Mouse (Mus musculus) NIH3T3 (cell line): ENCODE results near the gene Tsks.

Source experiments
- DNase-seq: peaks from one replicate; pipeline ENCODE4 v3.0.0-alpha.2; 2012; ENCODE audit warnings: low read depth

The Tsks gene

DNA sequence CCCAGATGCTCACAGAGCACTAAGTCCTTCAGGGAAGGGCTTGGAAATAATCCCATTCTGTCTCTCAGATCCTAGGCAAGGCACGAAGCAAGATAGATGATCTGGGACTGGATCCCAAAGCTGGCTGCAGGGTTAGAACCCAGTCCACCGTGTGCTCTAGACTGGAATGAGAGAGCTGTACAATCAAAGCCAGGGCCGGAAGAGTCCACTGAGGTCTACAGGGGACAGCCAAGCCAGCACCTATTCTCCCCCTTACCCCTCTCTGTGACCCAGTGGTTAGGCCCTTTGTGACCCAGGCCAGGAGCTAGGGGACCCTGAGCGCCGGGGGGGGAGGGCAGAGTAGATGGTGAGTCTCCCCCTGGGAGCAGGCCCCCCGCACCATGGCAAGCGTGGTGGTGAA lies at the start of gene Tsks:
Tsks (plus strand) TSS at position 301 of the 400 bp plus-strand sequence.
- no peak for DNase-seq

DNA sequence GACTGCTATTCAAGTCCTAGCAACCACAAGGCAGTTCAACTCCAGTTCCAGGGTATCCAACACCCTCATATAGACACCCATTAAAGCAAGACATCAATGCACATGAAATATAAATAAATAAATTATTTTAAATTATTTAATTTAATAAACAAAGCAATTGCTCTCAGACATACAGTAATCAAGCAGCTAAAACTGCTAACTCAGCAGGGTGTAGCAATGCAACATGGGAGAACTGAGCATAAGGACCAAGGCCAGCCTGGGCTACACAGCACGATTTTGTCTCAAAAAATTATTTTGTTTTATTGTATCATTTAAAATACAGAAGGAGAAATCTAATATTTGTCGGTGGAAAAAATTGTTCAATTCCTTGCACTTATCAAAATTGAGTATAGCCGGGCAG lies 48.8 kb upstream of the Tsks start:
- DNase-seq = no peak

DNA sequence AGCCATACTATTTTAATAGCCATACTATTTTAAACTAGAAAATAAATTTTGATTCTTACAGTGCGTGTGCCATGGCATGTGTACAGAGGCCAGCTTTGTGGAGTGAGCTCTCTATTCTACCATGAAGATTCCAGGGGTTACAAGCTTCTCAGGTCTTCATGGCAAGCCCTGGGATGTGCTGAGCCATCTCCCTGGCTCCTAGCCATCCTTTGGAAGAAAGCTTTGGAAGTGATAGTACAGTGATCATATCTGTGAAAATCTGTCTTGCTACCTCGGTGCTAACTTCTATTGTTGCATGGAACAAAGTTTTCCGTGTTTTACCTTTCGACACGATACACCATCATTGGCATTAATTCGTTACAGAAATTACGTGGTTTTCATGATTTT lies 47.8 kb upstream of the Tsks start:
- no peak for DNase-seq

DNA sequence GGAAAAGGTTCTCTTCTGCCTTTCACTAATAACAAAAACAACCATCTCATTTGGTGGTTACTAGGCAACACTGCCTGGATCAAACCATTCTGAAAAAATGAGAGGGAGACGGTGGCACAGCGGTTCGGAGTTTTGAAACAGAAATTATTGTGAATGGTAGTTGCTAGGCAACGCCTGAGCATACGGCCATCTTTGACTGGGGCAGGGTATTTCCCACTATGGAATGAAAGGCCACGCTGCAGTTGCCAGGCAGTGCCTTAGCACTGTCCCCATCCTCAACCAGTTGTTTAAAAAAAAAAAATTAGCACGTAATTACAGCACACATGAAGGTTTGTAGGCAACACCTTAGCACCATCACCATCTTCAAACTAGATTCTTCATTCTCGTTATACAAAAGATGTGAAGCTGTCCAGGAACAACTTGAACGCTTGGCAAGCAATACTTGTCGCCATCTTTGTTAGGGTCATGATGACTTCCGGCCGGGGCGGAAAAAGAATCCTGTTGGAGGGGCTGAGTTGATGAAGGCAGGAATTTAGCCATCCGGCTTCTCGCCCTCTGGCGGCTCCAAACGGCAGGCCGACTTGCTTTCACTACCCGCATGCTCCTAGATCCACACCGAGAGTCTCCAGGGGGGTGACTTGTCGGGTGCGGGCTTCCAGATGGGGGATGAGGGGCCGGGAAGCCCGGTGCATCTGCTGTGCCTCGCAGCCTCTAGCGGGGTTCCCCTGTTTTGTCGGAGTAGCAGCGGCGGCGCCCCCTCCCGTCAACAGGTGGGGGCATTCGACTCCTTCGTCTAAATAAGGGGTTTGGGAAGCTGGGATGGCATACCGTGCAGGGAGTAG lies 47.2 kb upstream of the Tsks start, which contains the start of gene Fuz:
Fuz (plus strand) TSS at position 487 of the 842 bp plus-strand sequence.
- DNase-seq = peak; percentile 96

DNA sequence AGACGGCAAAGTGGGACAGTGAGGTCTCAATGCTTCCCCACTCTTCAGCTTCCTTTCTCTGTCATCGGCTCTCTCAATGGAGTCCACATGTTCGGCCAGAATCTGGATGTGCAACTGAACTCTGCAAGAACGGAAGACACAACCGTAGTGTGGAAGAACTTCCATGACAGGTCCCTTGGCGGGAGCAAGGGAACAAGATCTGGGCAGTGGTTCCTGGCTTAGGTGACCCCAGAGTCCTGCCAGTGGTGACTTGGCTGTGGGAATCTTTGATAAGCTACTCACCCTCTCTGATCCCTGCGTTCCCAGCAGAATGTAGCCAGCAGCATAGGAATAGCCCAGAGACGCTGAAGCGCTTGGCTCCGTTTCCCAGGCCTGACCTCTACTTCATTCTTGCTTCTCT lies 46.5 kb upstream of the Tsks start:
- DNase-seq = peak; percentile 25

DNA sequence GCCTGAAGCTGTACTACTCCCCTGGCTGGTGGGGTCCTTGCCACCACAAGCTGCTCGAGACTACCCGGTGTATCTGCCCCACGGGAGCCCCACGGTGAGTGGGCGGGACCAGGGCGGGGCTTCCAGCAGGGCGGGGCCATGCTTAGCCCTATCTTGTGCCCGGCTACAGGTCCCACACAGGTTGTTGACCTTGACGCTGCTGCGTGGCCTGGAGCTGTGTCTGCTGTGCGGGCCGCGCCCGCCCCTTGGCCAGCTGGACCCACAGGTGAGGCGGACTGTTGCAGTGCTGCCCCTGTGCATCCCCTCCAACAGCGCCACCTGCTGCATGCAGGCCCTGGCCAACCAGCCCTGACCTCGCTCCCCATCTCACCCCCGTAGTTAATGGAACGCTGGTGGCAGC lies 44.4 kb upstream of the Tsks start:
- peak; percentile 28 for DNase-seq

DNA sequence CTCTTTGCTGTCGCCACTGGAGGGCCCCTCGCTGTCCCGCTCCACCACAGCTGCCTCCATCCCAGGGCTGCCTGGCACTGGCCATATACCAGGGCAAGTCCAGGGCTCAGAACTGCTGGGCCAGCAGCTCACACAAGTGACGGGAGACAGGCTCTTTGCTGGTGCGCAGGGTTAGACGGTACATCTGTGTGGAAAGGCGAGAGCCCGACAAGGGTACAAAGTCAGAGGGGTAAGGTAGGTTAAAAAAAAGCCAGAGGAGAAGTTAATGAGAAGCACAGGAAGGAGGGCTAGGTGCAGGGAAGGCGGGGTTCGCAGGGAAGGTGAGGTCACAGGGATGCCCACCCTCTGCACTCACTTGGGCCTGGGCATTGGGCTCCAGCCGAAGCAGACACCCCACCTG lies 42.4 kb upstream of the Tsks start:
- no peak for DNase-seq

DNA sequence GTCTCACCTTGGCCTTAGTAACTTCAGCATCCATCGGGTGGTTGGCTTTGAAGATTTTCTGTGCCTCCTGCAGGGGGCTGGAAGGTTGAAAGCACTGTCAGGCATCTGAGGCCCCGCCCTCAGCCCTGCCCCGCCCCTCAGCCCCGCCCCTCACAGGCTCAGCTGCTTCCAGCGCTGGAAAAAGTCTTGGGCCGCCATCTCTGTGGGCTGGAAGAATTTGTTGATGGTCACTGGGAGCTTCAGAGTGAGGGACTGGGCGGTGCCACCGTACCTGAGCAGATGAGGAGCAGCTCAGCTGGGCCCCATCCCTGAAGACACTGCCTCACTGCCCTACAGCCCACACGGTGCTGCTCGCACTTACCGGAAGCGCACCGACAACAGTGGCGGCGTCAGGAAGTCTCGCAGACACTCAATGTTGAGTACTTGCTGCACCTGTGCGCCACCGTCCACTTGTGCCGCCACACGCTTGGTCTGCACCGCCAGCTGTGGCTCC lies 41.7 kb upstream of the Tsks start:
- peak; percentile 62 for DNase-seq

DNA sequence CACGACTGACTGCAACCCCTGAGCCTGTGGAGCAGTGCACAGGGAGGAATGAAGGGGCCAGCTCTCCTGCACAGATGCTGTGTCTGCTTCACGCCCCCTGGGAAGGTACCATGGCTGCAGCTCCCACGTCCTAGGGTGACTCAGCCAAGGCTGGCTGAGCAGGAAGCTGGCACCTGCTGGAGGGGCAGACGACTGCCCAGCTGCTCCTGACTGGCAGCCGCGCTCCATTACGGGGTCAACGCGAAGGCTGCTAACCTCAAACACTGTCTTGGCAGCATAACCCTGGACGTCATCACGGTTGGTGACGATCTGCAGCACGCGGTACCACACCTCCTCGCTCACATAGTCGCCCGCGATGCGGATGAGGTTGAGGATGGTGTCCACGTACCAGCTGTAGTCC lies 37.6 kb upstream of the Tsks start:
- no peak for DNase-seq

DNA sequence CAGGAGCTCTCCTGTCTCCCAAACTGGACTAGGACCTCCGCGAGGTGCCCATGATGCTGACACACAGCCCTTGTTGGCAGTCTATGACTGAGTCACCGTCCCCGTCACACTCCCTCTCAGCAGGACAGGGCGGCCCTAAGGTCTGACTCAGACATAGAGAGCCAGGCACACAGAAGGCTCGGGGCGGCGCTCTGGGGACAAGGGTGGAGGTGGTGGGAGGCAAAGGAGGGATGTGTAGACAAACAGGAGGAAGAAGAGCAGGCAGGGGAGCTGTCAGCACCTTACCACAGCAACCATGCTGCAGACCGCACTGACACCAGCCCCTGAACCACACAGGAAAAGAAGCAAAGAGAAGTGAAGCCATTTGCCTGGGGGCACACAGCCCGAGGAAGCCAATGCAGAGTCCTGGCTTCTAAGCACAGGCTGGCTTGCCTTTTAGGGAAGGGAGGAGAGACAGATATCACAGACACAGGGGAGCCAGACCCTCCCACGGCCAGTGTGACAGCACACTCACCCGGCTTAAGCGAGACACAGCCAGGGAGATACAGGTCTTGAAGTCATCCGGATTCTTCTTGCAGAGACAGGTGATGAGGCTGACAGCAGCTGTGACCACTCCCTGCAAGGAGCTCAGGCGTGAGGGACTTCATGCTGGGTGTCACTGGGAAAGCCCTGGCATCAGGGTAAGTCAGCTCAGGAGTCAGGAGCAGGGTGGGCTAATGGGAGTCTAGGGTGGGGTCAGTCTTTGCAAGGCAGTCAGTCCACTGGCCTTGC lies 34.1 kb upstream of the Tsks start:
- peak; percentile 51 for DNase-seq

DNA sequence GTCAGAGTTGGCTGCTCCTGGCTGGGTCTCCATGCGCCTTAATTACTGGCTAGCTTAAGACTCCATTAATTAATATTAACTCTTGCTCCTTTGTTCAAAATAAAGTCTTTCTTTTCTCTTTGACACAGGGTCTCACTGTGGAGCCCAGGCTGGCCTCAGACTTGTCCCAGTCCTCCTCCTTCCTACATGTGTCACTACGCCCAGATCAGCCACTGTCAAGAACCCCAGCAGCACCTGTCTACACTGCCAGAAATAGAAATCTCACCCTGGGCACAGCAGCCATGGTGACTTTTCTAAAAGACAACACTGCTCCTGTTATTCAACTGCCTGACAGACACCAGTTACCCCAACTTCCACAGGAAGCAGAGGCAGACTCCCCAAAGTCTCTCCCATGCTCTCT lies 28.6 kb upstream of the Tsks start:
- no peak for DNase-seq

DNA sequence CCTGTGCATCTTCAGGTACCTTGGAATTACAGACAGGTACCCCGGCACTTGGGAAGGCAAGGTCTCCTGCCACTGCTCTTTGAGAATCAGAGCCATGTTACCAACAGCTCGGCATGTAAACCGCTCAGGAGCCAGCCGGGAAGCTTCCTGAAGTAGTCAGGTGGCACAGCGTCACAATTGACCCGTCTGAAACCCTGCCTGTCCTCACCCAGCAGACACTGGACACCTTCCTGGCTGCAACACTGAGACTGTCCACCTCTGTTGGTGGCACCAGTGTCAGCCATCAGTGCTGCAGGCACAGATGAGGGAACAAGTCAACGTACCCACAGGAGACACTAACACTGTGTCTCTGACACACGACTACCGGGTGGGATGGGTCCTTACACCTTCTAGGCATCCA lies 27.7 kb upstream of the Tsks start:
- no peak for DNase-seq

DNA sequence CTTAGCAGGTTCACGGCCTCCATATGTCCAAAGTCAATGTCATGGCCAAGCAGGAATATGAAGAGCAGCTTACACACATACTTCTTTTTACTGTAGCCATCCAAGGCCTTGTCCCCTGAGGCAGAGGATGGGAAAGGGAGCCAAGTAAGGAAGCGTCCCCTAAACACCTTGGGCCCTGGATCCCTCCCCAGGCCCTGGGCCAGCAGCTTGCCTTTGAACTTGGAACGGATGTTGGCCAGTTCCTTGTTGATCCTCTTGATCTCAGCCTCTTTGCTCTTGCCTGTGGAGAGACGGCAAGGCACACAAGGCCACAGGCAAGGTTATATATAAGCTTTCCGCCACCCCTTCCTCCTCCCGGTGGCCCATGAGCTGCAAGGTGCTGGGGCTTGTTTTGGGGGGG lies 26.8 kb upstream of the Tsks start:
- DNase-seq = no peak

DNA sequence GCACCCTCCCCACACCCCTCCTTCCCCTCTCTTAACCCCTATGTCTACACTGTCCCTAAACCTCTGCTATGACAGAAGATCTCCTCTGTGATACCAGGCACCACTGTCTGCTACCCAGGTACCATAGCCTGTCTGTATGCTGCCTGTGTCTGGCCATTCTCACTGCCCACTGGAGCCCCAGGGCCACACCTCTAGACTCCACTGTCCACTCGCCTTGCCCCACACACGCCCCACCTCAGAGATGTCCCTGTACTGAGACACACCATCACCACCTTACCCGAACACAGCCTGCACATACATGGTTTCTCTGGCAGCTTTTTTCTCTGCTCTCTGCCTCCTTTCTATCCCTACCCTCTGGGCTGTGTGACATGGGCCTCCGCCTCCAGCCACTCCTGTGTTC lies 26.1 kb upstream of the Tsks start:
- DNase-seq = no peak

DNA sequence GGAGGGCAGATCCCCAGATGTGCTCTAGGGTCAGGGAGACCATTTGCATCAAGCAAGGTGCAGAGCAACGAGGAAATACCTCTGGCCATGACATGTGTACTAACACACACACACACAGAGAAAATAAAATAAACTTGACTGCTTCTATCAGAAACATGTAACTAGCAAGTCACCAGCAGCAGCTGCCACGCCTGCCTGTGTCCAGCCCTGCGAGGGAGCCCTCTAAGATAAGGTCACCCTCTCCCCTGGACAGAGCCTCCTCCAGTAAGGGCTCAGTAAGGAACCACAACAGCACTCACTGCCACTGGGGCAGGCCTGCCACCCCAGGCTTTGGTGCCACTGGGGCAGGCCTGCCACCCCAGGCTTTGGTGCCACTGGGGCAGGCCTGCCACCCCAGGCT lies 24.8 kb upstream of the Tsks start:
- DNase-seq = no peak

DNA sequence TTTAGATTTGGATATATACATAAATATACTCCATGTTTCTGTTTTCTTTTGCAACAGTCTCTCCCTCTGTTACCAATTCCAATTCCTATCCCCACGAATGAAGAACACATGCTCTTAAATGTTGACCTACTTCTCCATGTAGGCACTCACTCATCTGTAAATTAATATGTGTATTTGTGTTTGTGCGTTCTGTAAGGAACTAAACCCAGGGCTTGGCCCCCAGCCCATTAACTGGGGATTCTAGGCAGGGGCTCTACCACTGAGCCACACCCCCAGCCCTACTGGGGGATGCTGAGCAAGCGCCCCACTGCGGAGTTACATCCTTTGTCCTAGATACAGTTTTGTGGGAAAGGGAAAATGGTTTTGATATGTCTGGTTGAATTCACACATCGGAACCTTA lies 23.9 kb upstream of the Tsks start:
- DNase-seq = no peak

DNA sequence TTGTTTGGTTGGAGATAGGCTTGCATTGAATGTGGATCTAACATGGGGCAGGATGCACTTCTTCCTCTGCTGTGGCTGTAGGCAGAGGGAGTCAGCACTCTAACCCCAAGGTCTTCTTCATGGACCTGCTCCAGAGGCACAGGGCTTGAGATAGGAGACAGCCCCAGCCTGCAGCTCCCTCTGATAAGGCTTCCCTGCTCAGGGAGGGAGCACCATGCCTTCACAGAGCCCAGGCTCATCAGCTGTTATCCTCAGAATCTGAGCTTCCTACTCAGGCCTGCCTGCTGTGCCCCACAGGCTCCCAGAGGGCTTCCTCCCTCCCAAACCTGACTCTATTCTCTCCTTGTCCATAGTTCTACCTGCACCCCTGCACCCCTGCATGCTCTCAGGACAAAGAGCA lies 20.5 kb upstream of the Tsks start:
- DNase-seq = no peak

DNA sequence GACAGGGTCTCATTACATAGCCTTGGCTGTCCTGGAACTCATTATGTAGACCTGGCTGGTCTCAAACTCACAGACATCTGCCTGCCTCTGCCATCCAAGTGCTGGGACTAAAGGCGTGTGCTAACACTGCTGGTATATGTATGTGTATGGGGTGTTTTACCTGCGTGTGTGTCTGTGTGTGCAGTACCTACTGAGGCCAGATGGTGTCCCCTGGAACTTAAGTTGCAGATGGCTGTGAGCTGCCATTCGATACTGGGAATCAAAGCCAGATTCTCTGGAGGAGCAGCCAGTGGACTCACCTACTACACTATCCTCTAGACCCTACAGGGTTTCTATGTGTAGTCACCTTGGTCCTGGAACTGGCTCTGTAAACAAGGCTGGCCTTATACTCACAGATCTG lies 17.5 kb upstream of the Tsks start:
- DNase-seq = peak; percentile 62

DNA sequence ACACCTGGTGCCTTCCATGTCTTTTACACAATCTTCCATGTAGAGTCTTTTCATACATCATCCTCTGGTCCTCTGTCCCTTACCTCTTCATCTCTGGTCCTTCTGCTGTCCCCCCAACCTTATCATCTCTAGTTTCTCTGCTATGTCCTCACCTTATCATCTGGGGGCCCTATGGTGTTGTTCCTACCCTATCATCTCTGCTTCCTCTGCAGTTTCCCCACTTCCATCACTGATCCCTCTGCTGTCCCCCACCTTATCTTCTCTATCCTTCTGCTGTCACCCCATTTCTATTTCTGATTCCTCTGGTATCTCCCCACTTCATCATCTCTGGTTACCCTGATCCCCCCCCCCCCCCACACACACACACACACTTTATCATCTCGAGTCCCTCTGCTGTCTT lies 14.4 kb upstream of the Tsks start:
- DNase-seq = no peak

DNA sequence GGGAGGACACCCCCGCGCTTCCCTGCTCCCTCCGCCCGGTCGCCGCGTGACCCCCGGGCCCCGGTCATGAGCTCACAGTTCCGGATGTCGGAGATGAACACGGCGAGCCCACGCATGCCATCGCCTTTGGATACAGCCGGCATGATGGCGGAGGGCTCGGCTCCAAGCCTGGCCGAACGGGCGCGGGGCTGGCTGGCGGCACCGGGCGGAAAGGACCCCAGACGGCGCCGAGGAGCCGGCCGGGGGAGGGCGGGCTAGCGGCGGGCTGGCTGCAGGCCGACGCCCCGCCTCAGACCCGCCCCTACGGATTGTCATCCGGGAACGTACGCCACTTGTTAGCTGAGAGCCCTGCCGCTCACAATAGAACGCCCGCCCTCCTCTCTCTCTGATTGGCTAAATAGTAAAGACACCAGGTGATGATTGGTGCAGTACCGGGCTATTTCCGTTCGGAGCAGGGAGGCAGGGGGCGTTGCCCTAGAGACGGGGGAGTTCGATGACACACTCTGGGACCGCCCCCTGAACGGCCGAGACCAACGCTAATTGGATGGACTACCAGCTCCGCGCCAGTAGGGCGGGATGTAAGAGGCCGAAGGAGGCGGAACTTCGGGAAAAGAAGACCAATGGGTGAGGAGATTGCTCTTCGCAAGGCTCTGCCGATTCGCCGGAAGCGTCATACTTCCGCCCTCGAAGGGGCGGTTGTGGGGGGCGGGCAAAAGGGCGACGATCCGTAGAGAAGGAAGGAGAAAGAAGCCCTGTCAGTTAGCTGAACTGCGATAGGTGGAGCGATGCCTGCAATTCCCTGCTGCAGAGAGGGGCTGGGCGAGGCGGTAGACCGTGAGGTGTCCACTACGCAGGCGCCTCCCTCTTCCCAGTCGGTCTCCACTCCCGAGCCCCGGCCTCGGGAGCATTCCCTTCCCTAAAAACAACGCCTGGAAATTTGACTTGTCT lies 13.5 kb upstream of the Tsks start, which contains the start of gene Ap2a1:
Ap2a1 (minus strand) TSS at position 293 of the 948 bp plus-strand sequence.
- peak; percentile 100 for DNase-seq

DNA sequence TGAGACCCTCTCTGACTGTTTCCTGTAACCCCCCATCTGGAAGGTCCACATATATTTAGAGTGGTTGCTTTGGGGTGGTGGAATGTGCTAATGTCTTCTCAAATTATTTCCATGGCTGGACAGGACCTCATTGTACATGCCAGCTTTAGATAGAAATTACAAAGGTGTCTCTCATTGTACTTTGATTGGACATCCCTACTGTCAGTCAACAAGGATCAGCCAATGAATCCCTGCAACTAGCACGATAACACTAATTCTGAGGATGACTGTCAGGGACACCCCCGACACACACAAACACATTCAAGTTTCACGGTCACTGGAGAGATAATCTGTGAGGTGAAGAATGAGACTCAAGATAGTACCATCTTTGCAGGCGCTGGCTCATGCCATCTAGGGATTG lies 4.3 kb upstream of the Tsks start:
- no peak for DNase-seq

DNA sequence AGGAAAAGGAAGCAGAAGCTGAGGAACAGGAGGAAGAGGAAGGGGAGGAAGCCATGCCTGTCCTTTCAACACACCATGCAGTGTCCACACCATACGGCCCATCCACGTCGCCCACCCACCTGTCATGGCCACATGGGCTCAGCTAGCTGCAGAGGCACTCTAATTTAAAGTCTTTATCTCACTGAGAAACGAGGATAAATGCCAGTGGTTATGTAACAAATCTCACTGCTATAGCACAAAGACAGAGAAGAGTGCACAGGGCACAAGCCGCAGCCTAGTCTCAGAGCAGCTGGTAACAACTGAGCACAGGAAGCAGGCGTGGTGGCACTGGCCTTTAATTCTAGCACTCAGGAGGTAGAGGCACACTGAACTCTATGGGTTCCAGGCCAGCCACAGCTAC lies 6.9 kb downstream of the Tsks start:
- DNase-seq = no peak
